9 mouse cellular contexts compared by ENCODE assay signal in the genomic region with DNA sequence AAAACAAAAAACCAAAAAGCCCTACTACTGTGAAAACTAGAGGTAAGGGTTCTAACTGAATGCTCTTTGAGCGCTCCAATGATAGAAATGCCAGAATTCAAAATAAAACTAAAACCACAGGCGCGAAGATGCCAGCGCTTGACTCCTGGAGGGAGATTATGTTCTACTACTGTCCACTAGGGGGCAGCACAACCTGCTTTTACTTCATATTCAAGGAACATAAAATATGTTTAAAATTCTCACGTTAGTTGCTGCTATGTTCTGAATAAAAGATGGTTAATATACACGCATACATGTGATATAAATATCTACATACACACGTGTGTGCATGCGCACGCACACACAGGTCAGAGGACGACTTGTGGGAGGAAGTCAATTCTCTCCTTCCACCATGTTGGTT. TPM values are rescaled to one million over a fixed set of nuclear protein-coding genes. Genes with fewer than 3 reads are reported as not detected.
DNase-seq lines count a peak whose midpoint lies in the region; ATAC-seq and TF ChIP-seq lines count a peak whose summit lies in the region.
"Had no signal": no experiment of that assay in that cellular context is flagged by ENCODE, and none has a peak within 500 bp of the region (broad histone marks: within the 10 kb centered on the region; RNA-seq: fewer than 3 reads in every experiment).

No protein-coding gene starts in this region.

- no peak for TF ChIP-seq POLR2A in ES-Bruce4 (IDR thresholded peaks at IDR 0.05; ENCODE audit: insufficient read depth, low read length)
- no peak for TF ChIP-seq POLR2A in cerebellum, adult 2 months (IDR thresholded peaks at IDR 0.05; ENCODE audit: borderline replicate concordance, insufficient read depth, low read length)

- no peaks in the 10 kb centered on the region for H3K9me3 ChIP-seq in intestine, postnatal 0 days (ENCODE audit: control insufficient read depth)
- H3K9me3 ChIP-seq in intestine, embryonic 15.5 days: no peaks in the 10 kb centered on the region
- no peaks in the 10 kb centered on the region for H3K9me3 ChIP-seq in ES-Bruce4 (replicated peaks; ENCODE audit: control insufficient read depth, insufficient read depth, low read length, poor library complexity, severe bottlenecking)
- no peaks in the 10 kb centered on the region for H3K9me3 ChIP-seq in forebrain, embryonic 15.5 days
- H3K9me3 ChIP-seq: limb, embryonic 15.5 days had no signal

- TF ChIP-seq CTCF in intestine, postnatal 0 days (IDR thresholded peaks at IDR 0.05; ENCODE audit: low read depth): peak; percentile 74
- peak; percentile 34 for TF ChIP-seq CTCF in ES-Bruce4 (IDR thresholded peaks at IDR 0.05; ENCODE audit: low read depth, low read length)
- peak; percentile 53; the same call in 1 of the 2 replicates for TF ChIP-seq CTCF in cerebellum, adult 2 months (IDR thresholded peaks at IDR 0.05; ENCODE audit: borderline replicate concordance, insufficient read depth, low read depth, low read length)

- no peak overlapping the region for H3K4me2 ChIP-seq in intestine, postnatal 0 days (replicated peaks; ENCODE audit: low read depth)
- no peak overlapping the region for H3K4me2 ChIP-seq in intestine, embryonic 15.5 days (replicated peaks)
- no peak overlapping the region for H3K4me2 ChIP-seq in forebrain, embryonic 15.5 days (replicated peaks)
- H3K4me2 ChIP-seq: limb, embryonic 15.5 days had no signal

- no peaks in the 10 kb centered on the region for H3K4me1 ChIP-seq in intestine, postnatal 0 days (replicated peaks; ENCODE audit: control insufficient read depth, insufficient read depth, low read length)
- H3K4me1 ChIP-seq in intestine, embryonic 15.5 days (replicated peaks): no peaks in the 10 kb centered on the region
- H3K4me1 ChIP-seq in ES-Bruce4 (ENCODE audit: control insufficient read depth, insufficient read depth, low read length): no peaks in the 10 kb centered on the region
- H3K4me1 ChIP-seq in cerebellum, adult 2 months (ENCODE audit: control insufficient read depth, insufficient read depth, low read length): peaks cover 13% of the 10 kb centered on the region
- H3K4me1 ChIP-seq in forebrain, embryonic 15.5 days: peaks cover 7% of the 10 kb centered on the region; the same call in 1 of the 2 replicates
- H3K4me1 ChIP-seq: limb, embryonic 15.5 days had no signal

- no peaks in the 10 kb centered on the region for H3K27me3 ChIP-seq in intestine, postnatal 0 days (replicated peaks; ENCODE audit: control insufficient read depth, insufficient read depth, low read length)
- H3K27me3 ChIP-seq in intestine, embryonic 15.5 days (replicated peaks): no peaks in the 10 kb centered on the region
- no peaks in the 10 kb centered on the region for H3K27me3 ChIP-seq in ES-Bruce4 (ENCODE audit: control insufficient read depth, insufficient read depth, low read length, poor library complexity, severe bottlenecking)
- no peaks in the 10 kb centered on the region for H3K27me3 ChIP-seq in cerebellum, adult 2 months (ENCODE audit: control insufficient read depth, insufficient read depth, low read length)
- no peaks in the 10 kb centered on the region for H3K27me3 ChIP-seq in forebrain, embryonic 15.5 days
- H3K27me3 ChIP-seq: limb, embryonic 15.5 days had no signal

- no peak overlapping the region for H3K9ac ChIP-seq in intestine, postnatal 0 days (ENCODE audit: low read depth, low read length)
- H3K9ac ChIP-seq in intestine, embryonic 15.5 days: no peak overlapping the region
- no peak overlapping the region for H3K9ac ChIP-seq in ES-Bruce4 (ENCODE audit: low read depth, poor library complexity, severe bottlenecking)
- no peak overlapping the region for H3K9ac ChIP-seq in forebrain, embryonic 15.5 days (replicated peaks)
- H3K9ac ChIP-seq: limb, embryonic 15.5 days had no signal

- no peaks in the 10 kb centered on the region for H3K36me3 ChIP-seq in intestine, postnatal 0 days (ENCODE audit: control insufficient read depth, insufficient read depth)
- no peaks in the 10 kb centered on the region for H3K36me3 ChIP-seq in intestine, embryonic 15.5 days
- no peaks in the 10 kb centered on the region for H3K36me3 ChIP-seq in ES-Bruce4 (ENCODE audit: control insufficient read depth, insufficient read depth, low read length, poor library complexity, severe bottlenecking)
- no peaks in the 10 kb centered on the region for H3K36me3 ChIP-seq in forebrain, embryonic 15.5 days
- H3K36me3 ChIP-seq: limb, embryonic 15.5 days had no signal

- DNase-seq in 3T3-L1 (ENCODE audit: low read depth, low spot score): peak; percentile 81
- DNase-seq in cerebellum, adult 2 months: peak; percentile 42 to 50
- peak; percentile 44 for DNase-seq in kidney, postnatal 14 days
- DNase-seq in naive thymus-derived CD4-positive, alpha-beta T cell, adult 2 months (ENCODE audit: low read depth): peak; percentile 64

- no peak overlapping the region for H3K27ac ChIP-seq in intestine, postnatal 0 days (ENCODE audit: low read depth, low read length)
- H3K27ac ChIP-seq in intestine, embryonic 15.5 days: no peak overlapping the region
- no peak overlapping the region for H3K27ac ChIP-seq in ES-Bruce4 (ENCODE audit: insufficient read depth, low read length)
- no peak overlapping the region for H3K27ac ChIP-seq in cerebellum, adult 2 months (ENCODE audit: insufficient read depth, low read length)
- H3K27ac ChIP-seq in forebrain, embryonic 15.5 days (replicated peaks): no peak overlapping the region
- H3K27ac ChIP-seq: limb, embryonic 15.5 days had no signal

- H3K4me3 ChIP-seq in intestine, postnatal 0 days (ENCODE audit: low read depth, low read length): no peak overlapping the region
- H3K4me3 ChIP-seq in intestine, embryonic 15.5 days (replicated peaks): no peak overlapping the region
- no peak overlapping the region for H3K4me3 ChIP-seq in ES-Bruce4 (ENCODE audit: low read depth, low read length)
- no peak overlapping the region for H3K4me3 ChIP-seq in cerebellum, adult 2 months (replicated peaks; ENCODE audit: insufficient read depth, low read depth, low read length)
- no peak overlapping the region for H3K4me3 ChIP-seq in forebrain, embryonic 15.5 days
- H3K4me3 ChIP-seq: limb, embryonic 15.5 days had no signal

- no peak for TF ChIP-seq EP300 in ES-Bruce4 (IDR thresholded peaks at IDR 0.05; ENCODE audit: insufficient read depth, low read depth, low read length)

- no peak for ATAC-seq in intestine, postnatal 0 days
- no peak for ATAC-seq in intestine, embryonic 15.5 days
- no peak for ATAC-seq in forebrain, embryonic 15.5 days (replicated peaks)

- 67% methylated on average over 10 of the region's 10 CpGs for WGBS in intestine, postnatal 0 days
- 63% methylated on average over 10 of the region's 10 CpGs for WGBS in intestine, embryonic 15.5 days
- 70% methylated on average over 10 of the region's 10 CpGs for WGBS in cerebellum, adult 2 months
- WGBS in forebrain, embryonic 15.5 days: 71% methylated on average over 10 of the region's 10 CpGs

RNA-seq across cellular contexts. Expression of gene Bend6, which starts 14.8 kb away (rescaled TPM):
- 0.33 and 0.35 TPM in 2 replicates for polyA plus RNA-seq in intestine, postnatal 0 days (2015; fragmentation: Nextera tagmentation; extraction: Ambion mirVana)
- polyA plus RNA-seq in intestine, embryonic 15.5 days (2015; fragmentation: Nextera tagmentation; extraction: Ambion mirVana): 0.88 and 1.3 TPM in 2 replicates
- polyA plus RNA-seq in ES-Bruce4 (2011; ENCODE audit: insufficient read depth, insufficient read length, low read depth, missing spikeins): 5.4 and 6.9 TPM in 2 replicates
- polyA plus RNA-seq in cerebellum, adult 2 months (2012; rRNA removed): 276 and 283 TPM in 2 replicates
- 42.8 and 47.1 TPM in 2 replicates for polyA plus RNA-seq in forebrain, embryonic 15.5 days (2015; fragmentation: Nextera tagmentation; extraction: Ambion mirVana)

RNA-seq across cellular contexts. Expression of gene Dst, which starts 15.2 kb away (rescaled TPM):
- polyA plus RNA-seq in intestine, postnatal 0 days (2015; fragmentation: Nextera tagmentation; extraction: Ambion mirVana): 19.0 and 22.0 TPM in 2 replicates
- 19.2 and 20.1 TPM in 2 replicates for polyA plus RNA-seq in intestine, embryonic 15.5 days (2015; fragmentation: Nextera tagmentation; extraction: Ambion mirVana)
- 287 and 296 TPM in 2 replicates for polyA plus RNA-seq in ES-Bruce4 (2011; ENCODE audit: insufficient read depth, insufficient read length, low read depth, missing spikeins)
- polyA plus RNA-seq in cerebellum, adult 2 months (2012; rRNA removed): 143 and 148 TPM in 2 replicates
- 34.8 and 35.2 TPM in 2 replicates for polyA plus RNA-seq in forebrain, embryonic 15.5 days (2015; fragmentation: Nextera tagmentation; extraction: Ambion mirVana)
